Mouse (Mus musculus): ENCODE data around the gene Gm20821. TPM values are rescaled to one million over a fixed set of nuclear protein-coding genes. Genes with fewer than 3 reads are reported as not detected.

Gene Gm20821
- not detected in 2 replicates for polyA plus RNA-seq (2012; rRNA removed)

DNA sequence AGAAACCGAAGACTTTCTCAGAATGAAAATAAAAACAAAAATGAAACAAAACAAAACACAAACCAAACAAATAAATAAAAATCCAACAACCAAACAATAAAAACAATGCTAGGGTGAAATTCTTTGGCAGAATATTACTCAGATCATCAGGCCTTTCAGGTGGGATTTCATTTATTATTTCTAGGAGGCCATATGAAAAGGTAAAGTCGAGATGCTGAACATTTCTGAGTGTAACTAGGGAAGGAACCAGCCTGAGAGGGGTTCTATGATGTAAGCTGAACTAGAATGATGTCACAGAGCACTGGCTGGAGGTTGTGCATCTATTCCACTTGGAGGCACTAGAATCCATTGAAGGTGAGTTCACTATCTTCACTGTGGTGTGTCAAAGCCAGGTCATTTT is at the start of gene Gm20821:
Gene Gm20821, plus strand, starts transcription at position 301 of the 400 bp plus-strand sequence.

